Mouse (Mus musculus) myocyte (in vitro differentiated cells): Measurements from ENCODE around the gene Paqr8. TPM values are rescaled to one million over a fixed set of nuclear protein-coding genes. Genes with fewer than 3 reads are reported as not detected.

Experiments used
- H3K27me3 ChIP-seq: one replicate; pipeline ENCODE4 v1.6.1; 2011; ENCODE audit not compliant: control insufficient read depth, insufficient read depth, insufficient read length
- H3K36me3 ChIP-seq: one replicate; pipeline ENCODE4 v1.6.1; 2011; ENCODE audit not compliant: control insufficient read depth, insufficient read depth
- H3K4me2 ChIP-seq: one replicate; pipeline ENCODE4 v1.6.1; 2011; ENCODE audit warnings: low read depth, control low read depth
- H3K4me3 ChIP-seq: one replicate; pipeline ENCODE4 v1.5.1; 2011; ENCODE audit warnings: mild to moderate bottlenecking, control low read depth, moderate library complexity
- H3K79me2 ChIP-seq: one replicate; pipeline ENCODE4 v1.6.1; 2011; ENCODE audit not compliant: control insufficient read depth, insufficient read depth
- H3ac ChIP-seq: one replicate; pipeline ENCODE4 v1.6.1; 2011; ENCODE audit not compliant: control insufficient read depth, insufficient read length
- CEBPB ChIP-seq: IDR thresholded peaks from 2 replicates; pipeline ENCODE4 v1.6.1; 2011; ENCODE audit warnings: mild to moderate bottlenecking, moderate library complexity; ENCODE audit not compliant: poor library complexity, insufficient read depth, severe bottlenecking
- E2F4 ChIP-seq: IDR thresholded peaks from one replicate; pipeline ENCODE4 v1.6.1; 2011; ENCODE audit warnings: mild to moderate bottlenecking, control low read depth, moderate library complexity; ENCODE audit not compliant: insufficient read depth
- MAX ChIP-seq: IDR thresholded peaks from one replicate; pipeline ENCODE4 v1.6.1; 2011; ENCODE audit warnings: low read depth, mild to moderate bottlenecking, control low read depth
- MYOD1 ChIP-seq, 3 experiments: IDR thresholded peaks; one replicate each; pipeline ENCODE4 v1.6.1; 2011; ENCODE audit warnings: control low read depth in 2 of 3, low read depth in 2 of 3, mild to moderate bottlenecking in 2 of 3, moderate library complexity in 1 of 3; ENCODE audit not compliant: insufficient read length in 2 of 3, control insufficient read depth in 1 of 3
- MYOG ChIP-seq, 3 experiments: IDR thresholded peaks; one replicate each; pipeline ENCODE4 v1.6.1; 2011; ENCODE audit warnings: control low read depth in 2 of 3, low read depth in 2 of 3, mild to moderate bottlenecking in 2 of 3; ENCODE audit not compliant: insufficient read length in 2 of 3, control insufficient read depth in 1 of 3, insufficient read depth in 1 of 3
- POLR2A ChIP-seq: IDR thresholded peaks from one replicate; pipeline ENCODE4 v1.6.1; 2011; ENCODE audit warnings: low read depth, mild to moderate bottlenecking, control low read depth, moderate library complexity; ENCODE audit not compliant: insufficient read length
- POLR2AphosphoS2 ChIP-seq: IDR thresholded peaks from one replicate; pipeline ENCODE4 v1.6.1; 2011; ENCODE audit warnings: low read depth, control low read depth; ENCODE audit not compliant: insufficient read length
- REST ChIP-seq: IDR thresholded peaks from one replicate; pipeline ENCODE4 v1.6.1; 2011; ENCODE audit warnings: mild to moderate bottlenecking, control low read depth, moderate library complexity; ENCODE audit not compliant: insufficient read depth, insufficient read length
- SRF ChIP-seq: IDR thresholded peaks from one replicate; pipeline ENCODE4 v1.6.1; 2011; ENCODE audit warnings: low read depth; ENCODE audit not compliant: control insufficient read depth, insufficient read length
- TCF12 ChIP-seq: IDR thresholded peaks from one replicate; pipeline ENCODE4 v1.6.1; 2011; ENCODE audit warnings: mild to moderate bottlenecking, control low read depth; ENCODE audit not compliant: poor library complexity, insufficient read depth, severe bottlenecking
- TCF3 ChIP-seq: IDR thresholded peaks from one replicate; pipeline ENCODE4 v1.6.1; 2011; ENCODE audit warnings: low read depth, control low read depth; ENCODE audit not compliant: insufficient read length
- USF1 ChIP-seq: IDR thresholded peaks from one replicate; pipeline ENCODE4 v1.6.1; 2011; ENCODE audit warnings: low read depth, mild to moderate bottlenecking, control low read depth, moderate library complexity
- polyA plus RNA-seq: library from polyadenylated mRNA; unstranded; fragments of >200 nt; fragmentation: generic; extraction: Trizol; gene quantifications from one replicate; pipeline ENCODE4 v1.2.1, GENCODE M21; 2012; ENCODE audit warnings: missing spikeins

Gene Paqr8
- polyA plus RNA-seq, 1 experiment = 0.96 TPM

DNA sequence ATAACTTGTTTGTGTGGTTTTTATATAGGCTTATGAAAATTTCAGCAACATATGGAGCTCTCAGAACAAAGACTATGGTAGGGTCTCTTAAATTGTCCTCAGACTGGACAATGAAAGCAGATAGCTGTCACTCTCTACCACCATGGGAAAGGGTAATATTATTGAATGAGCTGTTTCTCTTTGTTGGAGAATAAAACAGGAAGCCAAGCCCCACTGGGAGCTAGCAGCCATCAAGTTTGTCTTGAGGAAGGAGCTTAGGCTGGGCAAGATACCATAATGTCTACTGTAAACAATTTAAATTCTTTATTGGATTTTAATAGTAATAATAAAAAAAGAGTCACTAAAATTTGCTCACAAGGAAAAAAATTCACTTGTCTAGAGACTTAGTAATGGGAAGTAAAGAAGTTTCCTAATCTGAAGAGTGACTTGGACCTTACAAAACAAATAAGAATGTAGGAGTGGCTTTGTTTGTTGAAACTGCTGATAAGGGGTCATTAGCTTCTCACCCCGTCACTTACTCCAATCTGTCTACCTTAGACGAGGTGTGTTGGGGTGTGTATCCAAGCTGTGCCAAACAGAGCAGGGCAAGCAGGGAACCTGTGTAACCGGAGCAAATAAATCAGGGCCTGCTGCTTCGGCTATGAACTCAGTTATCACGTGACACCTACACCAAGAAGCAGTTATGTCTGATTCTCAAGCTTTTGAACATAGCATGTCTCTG, 26.8 kb upstream of the Paqr8 start:
- H3K27me3 ChIP-seq = peaks cover 3% of the 10 kb centered on the region

DNA sequence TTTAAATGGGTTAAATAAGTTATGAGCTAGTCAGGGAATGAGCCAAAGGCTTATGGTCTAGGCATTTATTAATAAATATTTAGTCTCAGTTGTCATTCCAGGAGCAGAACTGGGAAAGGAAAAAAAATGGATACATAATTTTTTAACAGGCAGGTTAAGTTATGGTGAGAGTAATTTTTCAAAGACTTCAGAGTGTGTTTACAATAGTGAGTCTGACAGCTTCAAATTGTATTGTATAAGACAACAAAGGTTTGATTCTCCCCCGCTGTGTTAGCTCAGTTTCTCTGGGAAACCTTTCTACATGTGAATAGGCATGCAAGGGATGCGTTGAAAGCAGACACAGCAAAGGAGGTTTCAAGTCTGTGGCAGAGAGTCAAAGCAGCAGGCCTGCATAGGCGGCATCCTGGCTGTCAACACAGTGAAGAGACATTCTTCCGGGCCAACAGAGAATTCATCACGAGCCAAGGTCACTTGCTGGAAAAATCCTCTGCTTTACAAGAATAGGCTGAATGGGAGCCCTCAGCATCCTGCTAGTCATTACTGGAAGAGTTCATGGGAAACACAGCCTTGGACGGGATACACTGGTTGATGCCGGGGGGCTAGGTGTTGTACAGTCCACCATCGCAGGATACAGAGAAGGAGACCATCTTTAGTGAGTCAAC, 23.0 kb upstream of the Paqr8 start:
- Histone ChIP-seq H3K36me3 (no peaks in the 10 kb centered on the region), H3ac (no peak overlapping the region), H3K4me3 (no peak overlapping the region), H3K79me2 (no peaks in the 10 kb centered on the region), H3K27me3 (no peaks in the 10 kb centered on the region), H3K4me2 (no peak overlapping the region)
- TF ChIP-seq MYOD1 (IDR thresholded peaks at IDR 0.05; ENCODE audit: control insufficient read depth in 1 of 3, insufficient read length in 2 of 3, low read depth in 2 of 3) (no peak), MAX (no peak), SRF (no peak), E2F4 (no peak), CEBPB (no peak), TCF3 (no peak), USF1 (no peak)

More for the DNA sequence above, 26.8 kb upstream of the Paqr8 start:
- H3K4me2 ChIP-seq = no peak overlapping the region
- H3K36me3 ChIP-seq = no peaks in the 10 kb centered on the region
- H3K4me3 ChIP-seq = no peak overlapping the region
- no peaks in the 10 kb centered on the region for H3K79me2 ChIP-seq
- H3ac ChIP-seq = no peak overlapping the region
- no peak for TF ChIP-seq E2F4

DNA sequence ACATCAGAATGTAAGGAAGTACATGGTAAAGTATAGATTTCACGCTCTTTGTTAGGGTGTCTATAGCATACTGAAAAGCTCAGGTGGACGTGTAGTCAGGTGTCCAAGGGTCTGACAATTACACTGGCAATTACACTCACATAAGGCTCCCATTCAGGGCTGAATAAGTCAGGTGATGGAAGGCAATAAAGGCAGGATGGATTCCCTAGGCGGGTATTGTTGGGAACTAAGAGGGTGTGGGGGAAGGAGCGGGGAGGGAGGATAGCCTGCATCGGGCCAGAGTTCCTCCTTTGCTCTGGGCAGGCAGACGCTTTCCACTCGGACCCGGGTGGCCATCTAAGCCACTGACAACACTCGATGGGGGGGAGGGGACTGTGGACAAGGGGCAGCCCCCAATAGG, 22.4 kb upstream of the Paqr8 start:
- no peaks in the 10 kb centered on the region for H3K27me3 ChIP-seq
- no peak overlapping the region for H3K4me3 ChIP-seq
- TF ChIP-seq USF1 (no peak), TCF3 (no peak), POLR2AphosphoS2 (no peak), POLR2A (no peak), MYOG (IDR thresholded peaks at IDR 0.05; ENCODE audit: control insufficient read depth in 1 of 3, insufficient read depth in 1 of 3, insufficient read length in 2 of 3, low read depth in 2 of 3) (no peak), MAX (no peak), SRF (no peak), E2F4 (no peak), MYOD1 (IDR thresholded peaks at IDR 0.05; ENCODE audit: control insufficient read depth in 1 of 3, insufficient read length in 2 of 3, low read depth in 2 of 3) (no peak), CEBPB (no peak), TCF12 (no peak), REST (no peak)
- H3K79me2 ChIP-seq = no peaks in the 10 kb centered on the region
- H3ac ChIP-seq = no peak overlapping the region
- H3K36me3 ChIP-seq = no peaks in the 10 kb centered on the region
- no peak overlapping the region for H3K4me2 ChIP-seq

DNA sequence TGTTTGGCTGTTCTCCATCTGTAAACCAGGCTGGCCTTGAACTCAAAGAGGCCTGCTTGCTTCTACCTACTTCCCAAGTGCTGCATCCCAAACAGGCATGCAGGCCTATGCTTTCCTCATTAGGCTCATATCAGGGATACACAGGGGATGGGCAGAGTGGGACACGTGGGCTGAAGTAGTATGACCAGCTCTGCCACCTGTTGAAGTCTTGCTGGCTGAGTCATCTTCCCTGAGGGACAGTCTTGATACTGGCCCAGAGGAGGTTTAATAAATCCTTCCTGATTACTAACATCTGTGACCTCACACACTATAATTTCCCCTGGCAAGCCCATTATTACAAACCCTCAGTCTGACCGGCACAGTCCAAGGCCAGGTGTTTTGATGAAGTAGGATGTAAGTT, 19.5 kb upstream of the Paqr8 start:
- Histone ChIP-seq H3K79me2 (no peaks in the 10 kb centered on the region), H3K36me3 (no peaks in the 10 kb centered on the region), H3K4me3 (no peak overlapping the region), H3K27me3 (no peaks in the 10 kb centered on the region), H3K4me2 (no peak overlapping the region), H3ac (no peak overlapping the region)
- TF ChIP-seq POLR2AphosphoS2 = no peak
- peak; percentile 21 for TF ChIP-seq TCF12
- TF ChIP-seq MYOD1 (IDR thresholded peaks at IDR 0.05; ENCODE audit: control insufficient read depth in 1 of 3, insufficient read length in 2 of 3, low read depth in 2 of 3) = peak in 2 of 3 experiments; percentile 76 to 89
- no peak for TF ChIP-seq TCF3
- TF ChIP-seq MYOG (IDR thresholded peaks at IDR 0.05; ENCODE audit: control insufficient read depth in 1 of 3, insufficient read depth in 1 of 3, insufficient read length in 2 of 3, low read depth in 2 of 3) = peak in 2 of 3 experiments; percentile 24 to 72
- TF ChIP-seq POLR2A = no peak
- TF ChIP-seq E2F4 = no peak
- TF ChIP-seq REST = no peak
- TF ChIP-seq SRF = no peak
- peak; percentile 86 for TF ChIP-seq USF1
- no peak for TF ChIP-seq MAX
- TF ChIP-seq CEBPB = no peak

DNA sequence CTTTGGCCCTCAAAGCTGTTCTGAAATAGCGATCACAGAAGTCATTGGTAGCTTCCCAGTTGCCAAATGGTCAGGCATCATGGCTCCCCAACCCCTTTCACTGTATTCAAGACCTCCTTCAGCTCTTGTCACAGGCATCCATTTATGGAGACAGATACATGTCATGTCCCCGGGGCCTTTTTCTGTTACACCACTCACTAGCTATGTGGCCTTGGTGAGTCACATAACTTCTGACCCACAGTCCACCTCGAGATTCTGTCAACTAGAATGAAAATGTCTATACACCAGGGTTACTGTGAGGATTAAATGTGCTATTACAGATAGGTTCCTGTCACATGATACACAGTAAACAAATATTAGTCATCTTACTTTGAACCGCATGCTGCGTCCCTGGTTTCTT, 17.9 kb upstream of the Paqr8 start:
- Histone ChIP-seq H3ac (no peak overlapping the region), H3K27me3 (no peaks in the 10 kb centered on the region), H3K36me3 (no peaks in the 10 kb centered on the region), H3K4me2 (no peak overlapping the region), H3K4me3 (no peak overlapping the region), H3K79me2 (no peaks in the 10 kb centered on the region)
- TF ChIP-seq CEBPB (no peak), POLR2AphosphoS2 (no peak), MAX (no peak), MYOD1 (IDR thresholded peaks at IDR 0.05; ENCODE audit: control insufficient read depth in 1 of 3, insufficient read length in 2 of 3, low read depth in 2 of 3) (no peak), TCF3 (no peak), POLR2A (no peak), MYOG (IDR thresholded peaks at IDR 0.05; ENCODE audit: control insufficient read depth in 1 of 3, insufficient read depth in 1 of 3, insufficient read length in 2 of 3, low read depth in 2 of 3) (no peak), TCF12 (no peak), REST (no peak), SRF (no peak), E2F4 (no peak), USF1 (no peak)
